Mouse (Mus musculus) C2C12 (cell line): Measurements from ENCODE around the gene 4930412O13Rik. TPM values are rescaled to one million over a fixed set of nuclear protein-coding genes. Genes with fewer than 3 reads are reported as not detected.

Source experiments
- H3K27me3 ChIP-seq: one replicate; pipeline ENCODE4 v1.6.1; 2011; ENCODE audit not compliant: control insufficient read depth, insufficient read depth, insufficient read length
- H3K36me3 ChIP-seq: one replicate; pipeline ENCODE4 v1.6.1; 2011; ENCODE audit not compliant: control insufficient read depth, insufficient read depth
- H3K4me3 ChIP-seq: one replicate; pipeline ENCODE4 v1.5.1; 2011; ENCODE audit warnings: mild to moderate bottlenecking, control low read depth; ENCODE audit not compliant: poor library complexity, insufficient read depth, severe bottlenecking
- H3K79me2 ChIP-seq: one replicate; pipeline ENCODE4 v1.6.1; 2011; ENCODE audit not compliant: control insufficient read depth, insufficient read depth
- H3K79me3 ChIP-seq: one replicate; pipeline ENCODE4 v1.6.1; 2011; ENCODE audit warnings: low read depth, control low read depth
- H3ac ChIP-seq: one replicate; pipeline ENCODE3; 2011; ENCODE audit warnings: low read depth; ENCODE audit not compliant: control insufficient read depth, insufficient read length
- CEBPB ChIP-seq: IDR thresholded peaks from one replicate; pipeline ENCODE4 v1.6.1; 2011; ENCODE audit warnings: low read depth, mild to moderate bottlenecking, control low read depth, moderate library complexity
- CTCF ChIP-seq: IDR thresholded peaks from one replicate; pipeline ENCODE4 v1.5.1; 2011; ENCODE audit not compliant: control insufficient read depth, insufficient read depth, insufficient read length
- FOSL1 ChIP-seq: IDR thresholded peaks from one replicate; pipeline ENCODE4 v1.8.0; 2011; ENCODE audit warnings: mild to moderate bottlenecking, low read length; ENCODE audit not compliant: poor library complexity, insufficient read depth, severe bottlenecking
- MAX ChIP-seq: IDR thresholded peaks from one replicate; pipeline ENCODE4 v1.6.1; 2011; ENCODE audit warnings: mild to moderate bottlenecking, control low read depth
- MYOD1 ChIP-seq: IDR thresholded peaks from one replicate; pipeline ENCODE4 v1.6.1; 2011; ENCODE audit warnings: low read depth; ENCODE audit not compliant: control insufficient read depth, insufficient read length
- MYOG ChIP-seq: IDR thresholded peaks from one replicate; pipeline ENCODE4 v1.6.1; 2011; ENCODE audit not compliant: control insufficient read depth, insufficient read length; ENCODE audit errors: extremely low read depth
- USF1 ChIP-seq: IDR thresholded peaks from one replicate; pipeline ENCODE4 v1.6.1; 2011; ENCODE audit warnings: low read depth, mild to moderate bottlenecking, control low read depth, moderate library complexity
- polyA plus RNA-seq: library from polyadenylated mRNA; unstranded; fragments of >200 nt; fragmentation: generic; extraction: Trizol; gene quantifications from one replicate; pipeline ENCODE4 v1.2.1, GENCODE M21; 2012; ENCODE audit warnings: missing spikeins

The 4930412O13Rik gene
- polyA plus RNA-seq, 1 experiment, result not detected

DNA sequence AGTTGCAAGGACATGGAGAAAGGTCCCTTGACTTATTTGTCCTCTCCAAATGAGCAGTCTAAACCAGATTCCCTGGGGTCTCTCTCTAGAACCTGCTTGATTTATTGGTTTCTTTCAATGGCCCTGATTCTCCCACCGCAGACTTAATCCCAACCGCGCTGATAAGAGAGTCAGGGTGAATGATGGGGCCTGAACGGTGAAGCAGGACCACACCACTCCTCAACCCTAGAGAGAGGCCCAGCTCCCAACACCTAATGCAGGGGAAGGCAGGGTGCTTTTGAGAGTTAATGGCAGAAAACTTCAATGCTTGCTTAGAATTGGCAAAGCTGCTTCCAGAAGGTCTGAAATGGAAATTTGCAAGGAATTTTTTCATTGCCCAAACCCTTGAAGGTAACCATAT lies 5.8 kb upstream of the 4930412O13Rik start:
- Histone ChIP-seq H3K27me3 (no peaks in the 10 kb centered on the region), H3K4me3 (no peak overlapping the region), H3K36me3 (no peaks in the 10 kb centered on the region), H3K79me3 (no peaks in the 10 kb centered on the region), H3ac (no peak overlapping the region), H3K79me2 (peaks cover 11% of the 10 kb centered on the region)
- TF ChIP-seq MYOG (no peak), MAX (no peak), MYOD1 (no peak), CTCF (no peak), CEBPB (no peak), USF1 (no peak), FOSL1 (no peak)

DNA sequence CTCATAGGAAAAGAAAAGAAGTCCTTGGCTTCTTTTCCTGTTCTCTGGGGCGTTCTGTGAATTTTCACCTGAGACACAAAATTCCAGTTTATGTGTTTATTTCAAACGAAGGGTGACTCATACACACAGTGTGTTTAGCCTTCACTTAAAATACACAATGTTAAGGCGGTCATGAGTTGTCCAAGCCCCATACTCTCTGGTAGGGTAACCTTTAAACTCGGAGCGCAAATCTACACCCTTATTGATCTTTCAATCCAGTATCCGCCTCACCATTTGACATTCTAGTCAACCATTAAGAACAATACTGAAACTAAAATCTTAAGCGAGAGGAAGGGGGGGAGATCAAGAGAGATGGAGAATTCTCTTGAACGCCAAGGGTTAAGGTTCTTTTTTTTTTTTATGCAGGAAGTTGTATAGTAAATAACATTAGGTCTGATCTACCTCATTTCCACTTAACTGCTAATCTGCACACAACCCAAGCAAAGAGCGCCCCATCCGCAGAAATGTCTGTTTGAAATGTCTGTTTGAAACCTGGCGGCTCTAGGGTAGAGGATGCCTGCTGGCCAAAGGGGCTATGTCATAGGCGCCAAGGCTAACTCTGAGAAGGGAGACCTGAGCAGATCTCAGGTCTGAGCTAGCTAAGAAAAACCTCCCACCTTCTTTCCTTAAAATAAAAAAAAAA lies 5.2 kb upstream of the 4930412O13Rik start:
- Histone ChIP-seq H3K27me3 (no peaks in the 10 kb centered on the region), H3K4me3 (no peak overlapping the region), H3K36me3 (no peaks in the 10 kb centered on the region), H3K79me3 (no peaks in the 10 kb centered on the region), H3ac (no peak overlapping the region), H3K79me2 (peaks cover 11% of the 10 kb centered on the region)
- TF ChIP-seq MYOD1 (no peak), MYOG (no peak), FOSL1 (no peak), CTCF (no peak), USF1 (no peak), CEBPB (no peak), MAX (no peak)

DNA sequence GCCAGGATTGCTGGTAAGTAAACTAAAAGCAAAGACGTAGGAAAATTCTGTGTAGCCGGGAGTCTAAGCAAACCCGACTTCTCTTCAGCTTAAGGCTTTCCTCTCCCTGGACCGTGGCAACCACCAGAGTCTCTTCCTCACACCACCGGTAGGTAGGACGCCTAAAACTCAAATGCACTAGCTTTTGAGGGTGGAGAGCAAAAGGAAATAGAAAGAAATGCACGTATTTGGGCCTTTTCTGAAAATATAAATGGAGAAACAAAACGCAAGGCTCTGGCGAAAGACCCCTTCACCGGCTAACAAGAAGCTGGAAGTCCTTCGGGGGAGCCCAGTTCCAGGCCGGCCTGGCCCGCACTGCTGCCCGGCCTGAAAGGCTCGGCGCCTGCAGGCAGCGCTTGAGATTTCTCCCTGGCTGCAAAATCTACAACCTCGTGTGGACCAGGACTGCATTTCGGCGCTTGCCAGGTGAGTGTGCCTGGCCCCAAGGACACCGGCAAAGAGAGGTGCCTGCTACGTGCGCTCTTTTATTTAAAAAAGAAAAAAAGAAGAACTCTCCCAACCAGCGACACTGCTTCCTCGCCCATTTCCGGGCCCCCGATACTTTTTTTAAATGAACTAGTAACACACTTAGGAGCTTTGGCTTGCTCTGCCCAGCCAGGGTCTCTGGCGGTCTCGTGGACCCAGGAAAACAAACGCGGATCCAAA lies 4.3 kb upstream of the 4930412O13Rik start:
- peak overlapping the region; percentile 14 for H3K4me3 ChIP-seq
- no peaks in the 10 kb centered on the region for H3K79me3 ChIP-seq
- peak overlapping the region; percentile 91 for H3ac ChIP-seq
- TF ChIP-seq MYOG (no peak), MYOD1 (no peak), MAX (no peak), FOSL1 (no peak), USF1 (no peak), CEBPB (no peak), CTCF (no peak)
- no peaks in the 10 kb centered on the region for H3K36me3 ChIP-seq
- H3K79me2 ChIP-seq, result peaks cover 11% of the 10 kb centered on the region
- H3K27me3 ChIP-seq, result no peaks in the 10 kb centered on the region

DNA sequence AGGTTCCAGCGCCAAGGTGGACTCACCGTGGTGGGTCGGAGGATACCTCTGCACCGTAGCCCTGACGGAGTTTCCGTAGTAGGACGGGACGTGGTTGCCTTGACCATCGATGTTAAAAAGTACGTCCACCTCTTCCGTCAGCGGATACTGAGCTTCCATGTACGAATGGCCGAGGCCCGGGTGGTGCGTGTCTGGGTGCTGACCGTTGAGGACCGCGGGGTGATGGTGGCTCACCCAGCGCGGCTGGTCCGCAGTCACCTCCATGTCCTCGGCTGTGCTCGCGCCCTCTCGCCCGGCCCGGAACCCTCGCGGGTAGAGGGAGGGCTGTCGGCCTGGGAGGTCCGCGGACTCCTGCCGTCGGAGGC lies 3.7 kb upstream of the 4930412O13Rik start:
- Histone ChIP-seq H3K79me3 (no peaks in the 10 kb centered on the region), H3K4me3 (peak overlapping the region; percentile 38), H3K79me2 (peaks cover 11% of the 10 kb centered on the region), H3K27me3 (no peaks in the 10 kb centered on the region), H3K36me3 (no peaks in the 10 kb centered on the region), H3ac (peak overlapping the region; percentile 91)
- TF ChIP-seq USF1, result no peak

DNA sequence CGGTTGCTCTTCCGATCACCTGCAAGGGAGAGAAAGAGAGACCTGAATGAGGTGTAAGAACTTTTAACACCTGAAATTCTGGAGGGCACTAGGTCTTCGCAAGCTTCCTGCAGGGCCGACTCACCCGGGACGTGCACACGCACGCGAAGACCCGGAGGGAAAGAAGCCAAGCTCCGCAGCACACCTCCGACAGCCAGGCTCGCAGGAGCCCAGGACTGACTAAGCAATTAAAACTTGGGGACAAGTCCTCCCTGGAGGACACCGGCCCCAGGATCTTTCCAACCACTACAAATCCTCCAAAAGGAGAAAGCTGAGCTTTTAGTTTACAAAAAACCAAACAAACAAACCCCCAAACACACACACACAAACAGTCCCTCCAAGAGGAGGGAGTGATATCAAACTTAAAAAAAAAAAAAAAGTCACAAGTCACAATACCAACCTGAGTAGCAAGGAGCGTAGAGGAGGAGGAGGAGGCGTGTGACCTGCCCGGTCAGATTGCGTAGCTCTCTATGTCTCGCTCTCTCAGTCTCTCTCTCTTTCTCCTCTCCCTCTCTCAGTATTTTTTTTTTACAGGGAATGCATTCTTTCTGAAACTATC lies 3.0 kb upstream of the 4930412O13Rik start:
- TF ChIP-seq MYOD1, result no peak
- TF ChIP-seq FOSL1, result no peak
- no peak for TF ChIP-seq MAX
- no peak for TF ChIP-seq CEBPB
- TF ChIP-seq MYOG, result no peak
- no peak for TF ChIP-seq CTCF
- TF ChIP-seq USF1, result no peak

More for the DNA sequence above, 3.0 kb upstream of the 4930412O13Rik start:
- peaks cover 11% of the 10 kb centered on the region for H3K79me2 ChIP-seq
- H3K27me3 ChIP-seq, result no peaks in the 10 kb centered on the region
- peak overlapping the region; percentile 56 for H3ac ChIP-seq
- no peaks in the 10 kb centered on the region for H3K36me3 ChIP-seq
- H3K4me3 ChIP-seq, result peak overlapping the region; percentile 38
- H3K79me3 ChIP-seq, result no peaks in the 10 kb centered on the region
